Mouse (Mus musculus) forebrain, embryonic 14.5 days (tissue): ENCODE results near the gene Zfp114. TPM values are rescaled to one million over a fixed set of nuclear protein-coding genes. Genes with fewer than 3 reads are reported as not detected.

Experiments
- ATAC-seq: fragments of 200-750 bp; cut with Nextera tagmentation; 2 replicates; pipeline ENCODE4 v1.8.0; 2017; ENCODE audit warnings: mild to moderate bottlenecking, moderate library complexity
- DNase-seq: peaks from one replicate; pipeline ENCODE4 v3.0.0-alpha.2; 2015; ENCODE audit warnings: low spot score
- H3K27ac ChIP-seq: fragments of 300-500 bp; sonication (generic); 2 replicates; pipeline ENCODE4 v1.5.1; 2014; ENCODE audit warnings: low read depth, mild to moderate bottlenecking, control low read depth, low read length, moderate library complexity
- H3K27me3 ChIP-seq: fragments of 300-500 bp; sonication (generic); replicated peaks from 2 replicates; pipeline ENCODE4 v1.6.1; 2014; ENCODE audit warnings: low read length, control low read depth, mixed read lengths; ENCODE audit not compliant: control insufficient read depth, insufficient read depth
- H3K36me3 ChIP-seq: fragments of 300-500 bp; sonication (generic); 2 replicates; pipeline ENCODE4 v1.6.1; 2014; ENCODE audit warnings: low read length, control low read depth; ENCODE audit not compliant: control insufficient read depth, insufficient read depth
- H3K4me1 ChIP-seq: fragments of 300-500 bp; sonication (generic); 2 replicates; pipeline ENCODE4 v1.6.1; 2014; ENCODE audit warnings: antibody characterized with exemption, low read length, control low read depth; ENCODE audit not compliant: control insufficient read depth, insufficient read depth
- H3K4me2 ChIP-seq: fragments of 300-500 bp; sonication (generic); 2 replicates; pipeline ENCODE4 v1.6.1; 2014; ENCODE audit warnings: mild to moderate bottlenecking, control low read depth, low read length
- H3K4me3 ChIP-seq: fragments of 300-500 bp; sonication (generic); 2 replicates; pipeline ENCODE4 v1.5.1; 2014; ENCODE audit warnings: low read depth, low read length, control low read depth
- H3K9ac ChIP-seq: fragments of 300-500 bp; sonication (generic); 2 replicates; pipeline ENCODE4 v1.6.1; 2014; ENCODE audit warnings: mild to moderate bottlenecking, low read length, control low read depth, moderate library complexity
- H3K9me3 ChIP-seq: fragments of 300-500 bp; sonication (generic); replicated peaks from 2 replicates; pipeline ENCODE4 v1.6.1; 2016; ENCODE audit warnings: low read length, control low read depth, mixed read lengths; ENCODE audit not compliant: control insufficient read depth
- WGBS: fragments of 180-500 bp; shearing (Covaris S2); extraction: QIAGEN DNeasy Blood & Tissue Kit; methylation state at CpG from one replicate; pipeline ENCODE4 v1.1.7; 2014; 5-methylcytosine and 5-hydroxymethylcytosine counted together
- polyA plus RNA-seq: library from polyadenylated mRNA; unstranded; fragments of >200 nt; fragmentation: Nextera tagmentation; extraction: Ambion mirVana; gene quantifications from 2 replicates; pipeline ENCODE4 v1.2.1, GENCODE M21; 2014

Gene Zfp114
- polyA plus RNA-seq, result 4.0 and 6.1 TPM in 2 replicates

- Histone ChIP-seq H3K27me3 (no peaks in the 10 kb centered on the region), H3K4me1 (no peaks in the 10 kb centered on the region), H3K36me3 (no peaks in the 10 kb centered on the region), H3K4me2 (peak within 1 kb of the TSS; percentile 46), H3K9ac (peak within 1 kb of the TSS; percentile 63), H3K27ac (no peak within 1 kb of the TSS), H3K4me3 (peak within 1 kb of the TSS; percentile 50), H3K9me3 (no peaks in the 10 kb centered on the region)
- DNase-seq (peak; percentile 88), ATAC-seq (peak; percentile 94)
- WGBS, result 12% methylated on average over 23 of the region's 23 CpGs
Observed at GRCm38 (mm10) chr7:24174618-24175336, at the start of gene Zfp114. Zfp114 (plus strand) TSS chr7:24175060.

- peaks cover 21% of the 10 kb centered on the region for H3K36me3 ChIP-seq
- DNase-seq (no peak), ATAC-seq (peak; percentile 71)
- no peaks in the 10 kb centered on the region for H3K27me3 ChIP-seq
- no peaks in the 10 kb centered on the region for H3K9me3 ChIP-seq
- peak overlapping the region; percentile 35; the same call in 1 of the 2 replicates for H3K27ac ChIP-seq
- H3K9ac ChIP-seq, result peak overlapping the region; percentile 81
- H3K4me1 ChIP-seq, result peaks cover 6% of the 10 kb centered on the region; the same call in 1 of the 2 replicates
- H3K4me2 ChIP-seq, result peak overlapping the region; percentile 73
- 16% methylated on average over 6 of the region's 6 CpGs for WGBS
- peak overlapping the region; percentile 63 for H3K4me3 ChIP-seq
Observed at GRCm38 (mm10) chr7:24133425-24133995, 41.4 kb upstream of the Zfp114 start.

GRCm38 (mm10) chr7:24133996-24134828 lies 40.6 kb upstream of the Zfp114 start, which contains the start of gene Zfp235:
Zfp235 (plus strand) TSS chr7:24134169.
- peak within 1 kb of the TSS; percentile 81 for H3K9ac ChIP-seq
- H3K36me3 ChIP-seq, result peaks cover 27% of the 10 kb centered on the region
- peak within 1 kb of the TSS; percentile 63 for H3K4me3 ChIP-seq
- H3K9me3 ChIP-seq, result no peaks in the 10 kb centered on the region
- peak within 1 kb of the TSS; percentile 35; the same call in 1 of the 2 replicates for H3K27ac ChIP-seq
- peak; percentile 97 for ATAC-seq
- no peaks in the 10 kb centered on the region for H3K27me3 ChIP-seq
- peak; percentile 96 for DNase-seq
- H3K4me1 ChIP-seq, result peaks cover 6% of the 10 kb centered on the region; the same call in 1 of the 2 replicates
- 4% methylated on average over 32 of the region's 32 CpGs for WGBS
- peak within 1 kb of the TSS; percentile 73 for H3K4me2 ChIP-seq

GRCm38 (mm10) chr7:24142566-24142965 lies 32.3 kb upstream of the Zfp114 start:
- no peak overlapping the region for H3K4me2 ChIP-seq
- H3K27ac ChIP-seq, result no peak overlapping the region
- H3K9me3 ChIP-seq, result no peaks in the 10 kb centered on the region
- H3K4me1 ChIP-seq, result no peaks in the 10 kb centered on the region
- no peak overlapping the region for H3K9ac ChIP-seq
- H3K27me3 ChIP-seq, result no peaks in the 10 kb centered on the region
- H3K4me3 ChIP-seq, result no peak overlapping the region
- DNase-seq, result no peak
- no peak for ATAC-seq
- peaks cover 45% of the 10 kb centered on the region for H3K36me3 ChIP-seq
- 91% methylated on average over 6 of the region's 6 CpGs for WGBS

GRCm38 (mm10) chr7:24153272-24153671 lies 21.6 kb upstream of the Zfp114 start:
- H3K36me3 ChIP-seq, result no peaks in the 10 kb centered on the region
- no peaks in the 10 kb centered on the region for H3K4me1 ChIP-seq
- H3K27ac ChIP-seq, result no peak overlapping the region
- H3K9me3 ChIP-seq, result no peaks in the 10 kb centered on the region
- no peak overlapping the region for H3K9ac ChIP-seq
- no peaks in the 10 kb centered on the region for H3K27me3 ChIP-seq
- ATAC-seq (no peak), DNase-seq (peak; percentile 3)
- H3K4me2 ChIP-seq, result no peak overlapping the region
- 8% methylated on average over 1 of the region's 1 CpGs for WGBS
- H3K4me3 ChIP-seq, result no peak overlapping the region

- H3K4me1 ChIP-seq, result no peaks in the 10 kb centered on the region
- no peak for DNase-seq
- H3K27me3 ChIP-seq, result no peaks in the 10 kb centered on the region
- H3K4me2 ChIP-seq, result no peak overlapping the region
- 71% methylated on average over 4 of the region's 4 CpGs for WGBS
- no peak overlapping the region for H3K27ac ChIP-seq
- H3K9me3 ChIP-seq, result no peaks in the 10 kb centered on the region
- ATAC-seq, result no peak
- no peak overlapping the region for H3K9ac ChIP-seq
- no peak overlapping the region for H3K4me3 ChIP-seq
- no peaks in the 10 kb centered on the region for H3K36me3 ChIP-seq
Observed at GRCm38 (mm10) chr7:24172191-24172590, 2.7 kb upstream of the Zfp114 start.

- H3K9me3 ChIP-seq, result no peaks in the 10 kb centered on the region
- peak overlapping the region; percentile 46 for H3K4me2 ChIP-seq
- ATAC-seq (peak; percentile 43; the same call in 1 of the 2 replicates), DNase-seq (no peak)
- H3K27ac ChIP-seq, result no peak overlapping the region
- 58% methylated on average over 6 of the region's 6 CpGs for WGBS
- no peaks in the 10 kb centered on the region for H3K36me3 ChIP-seq
- peak overlapping the region; percentile 63; the same call in 1 of the 2 replicates for H3K9ac ChIP-seq
- no peaks in the 10 kb centered on the region for H3K27me3 ChIP-seq
- H3K4me3 ChIP-seq, result peak overlapping the region; percentile 50
- H3K4me1 ChIP-seq, result no peaks in the 10 kb centered on the region
Observed at GRCm38 (mm10) chr7:24175337-24175711, 464 bp downstream of the Zfp114 start.

GRCm38 (mm10) chr7:24187611-24188010 lies 12.8 kb downstream of the Zfp114 start:
- no peak for ATAC-seq
- no peaks in the 10 kb centered on the region for H3K4me1 ChIP-seq
- no peak overlapping the region for H3K4me2 ChIP-seq
- no peaks in the 10 kb centered on the region for H3K27me3 ChIP-seq
- 58% methylated on average over 1 of the region's 1 CpGs for WGBS
- no peaks in the 10 kb centered on the region for H3K36me3 ChIP-seq
- H3K4me3 ChIP-seq, result no peak overlapping the region
- DNase-seq, result no peak
- no peak overlapping the region for H3K27ac ChIP-seq
- H3K9ac ChIP-seq, result no peak overlapping the region
- no peaks in the 10 kb centered on the region for H3K9me3 ChIP-seq
